Mouse (Mus musculus): ENCODE results near the gene Ybx2. TPM values are rescaled to one million over a fixed set of nuclear protein-coding genes. Genes with fewer than 3 reads are reported as not detected.

Ybx2 gene
- polyA plus RNA-seq, 1 experiment, result 0.02 TPM

DNA sequence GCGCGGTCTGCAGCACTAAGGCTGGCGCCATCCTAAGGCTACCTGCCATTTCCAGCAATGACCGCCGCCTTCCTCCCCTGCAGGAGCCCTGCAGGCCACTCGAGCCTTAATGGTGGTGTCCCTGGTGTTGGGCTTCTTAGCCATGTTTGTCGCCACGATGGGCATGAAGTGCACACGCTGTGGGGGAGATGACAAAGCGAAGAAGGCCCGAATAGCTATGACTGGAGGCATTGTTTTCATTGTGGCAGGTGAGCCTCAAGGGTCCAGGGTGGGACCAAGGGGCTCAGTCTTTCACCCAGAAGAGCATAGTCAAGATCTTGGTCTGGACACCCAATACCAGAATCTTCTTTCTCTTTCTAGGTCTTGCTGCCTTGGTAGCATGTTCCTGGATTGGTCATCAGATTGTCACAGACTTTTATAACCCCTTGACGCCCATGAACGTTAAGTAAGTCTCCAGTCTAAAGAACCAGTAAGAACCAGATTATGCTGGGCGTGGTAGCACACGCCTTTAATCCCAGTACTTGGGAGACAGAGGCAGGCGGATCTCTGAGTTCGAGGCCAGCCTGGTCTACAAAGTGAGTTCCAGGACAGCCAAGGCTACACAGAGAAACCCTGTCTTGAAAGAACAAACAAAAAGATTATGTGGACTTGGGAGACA, 31.4 kb downstream of the Ybx2 start:
- Histone ChIP-seq H3K36me3 (ENCODE audit: control insufficient read depth, insufficient read depth) (peaks cover 32% of the 10 kb centered on the region), H3K79me3 (ENCODE audit: low read depth) (no peaks in the 10 kb centered on the region), H3K27me3 (ENCODE audit: control insufficient read depth, insufficient read depth, insufficient read length) (peaks cover 24% of the 10 kb centered on the region), H3ac (ENCODE audit: control insufficient read depth, insufficient read length, low read depth) (no peak overlapping the region), H3K4me3 (ENCODE audit: insufficient read depth, poor library complexity, severe bottlenecking) (no peak overlapping the region), H3K79me2 (ENCODE audit: control insufficient read depth, insufficient read depth) (no peaks in the 10 kb centered on the region)
- TF ChIP-seq CEBPB (IDR thresholded peaks at IDR 0.05; ENCODE audit: low read depth) (no peak), MAX (IDR thresholded peaks at IDR 0.05) (no peak), CTCF (IDR thresholded peaks at IDR 0.05; ENCODE audit: control insufficient read depth, insufficient read depth, insufficient read length) (no peak), MYOG (IDR thresholded peaks at IDR 0.05; ENCODE audit: control insufficient read depth, extremely low read depth, insufficient read length) (no peak), MYOD1 (IDR thresholded peaks at IDR 0.05; ENCODE audit: control insufficient read depth, insufficient read length, low read depth) (no peak), USF1 (IDR thresholded peaks at IDR 0.05; ENCODE audit: low read depth) (no peak), FOSL1 (IDR thresholded peaks at IDR 0.05; ENCODE audit: insufficient read depth, low read length, poor library complexity, severe bottlenecking) (no peak)

- H3ac ChIP-seq (ENCODE audit: control insufficient read depth, insufficient read length, low read depth), result no peak overlapping the region
- TF ChIP-seq CTCF (IDR thresholded peaks at IDR 0.05; ENCODE audit: control insufficient read depth, insufficient read depth, insufficient read length) (no peak), MYOD1 (IDR thresholded peaks at IDR 0.05; ENCODE audit: control insufficient read depth, insufficient read length, low read depth) (no peak), MAX (IDR thresholded peaks at IDR 0.05) (no peak), FOSL1 (IDR thresholded peaks at IDR 0.05; ENCODE audit: insufficient read depth, low read length, poor library complexity, severe bottlenecking) (no peak), MYOG (IDR thresholded peaks at IDR 0.05; ENCODE audit: control insufficient read depth, extremely low read depth, insufficient read length) (no peak), CEBPB (IDR thresholded peaks at IDR 0.05; ENCODE audit: low read depth) (no peak), USF1 (IDR thresholded peaks at IDR 0.05; ENCODE audit: low read depth) (no peak)
- H3K79me3 ChIP-seq (ENCODE audit: low read depth), result no peaks in the 10 kb centered on the region
- no peaks in the 10 kb centered on the region for H3K79me2 ChIP-seq (ENCODE audit: control insufficient read depth, insufficient read depth)
- peaks cover 17% of the 10 kb centered on the region for H3K27me3 ChIP-seq (ENCODE audit: control insufficient read depth, insufficient read depth, insufficient read length)
- peaks cover 50% of the 10 kb centered on the region for H3K36me3 ChIP-seq (ENCODE audit: control insufficient read depth, insufficient read depth)
- no peak overlapping the region for H3K4me3 ChIP-seq (ENCODE audit: insufficient read depth, poor library complexity, severe bottlenecking)
These were observed 33.2 kb downstream of the Ybx2 start for GRCm38 (mm10) chr11:69968793-69969192.

GRCm38 (mm10) chr11:69970222-69970621, 34.6 kb downstream of the Ybx2 start:
- peaks cover 65% of the 10 kb centered on the region for H3K36me3 ChIP-seq (ENCODE audit: control insufficient read depth, insufficient read depth)
- TF ChIP-seq CTCF (IDR thresholded peaks at IDR 0.05; ENCODE audit: control insufficient read depth, insufficient read depth, insufficient read length) (no peak), USF1 (IDR thresholded peaks at IDR 0.05; ENCODE audit: low read depth) (no peak), MAX (IDR thresholded peaks at IDR 0.05) (no peak), FOSL1 (IDR thresholded peaks at IDR 0.05; ENCODE audit: insufficient read depth, low read length, poor library complexity, severe bottlenecking) (no peak), MYOD1 (IDR thresholded peaks at IDR 0.05; ENCODE audit: control insufficient read depth, insufficient read length, low read depth) (no peak), CEBPB (IDR thresholded peaks at IDR 0.05; ENCODE audit: low read depth) (no peak), MYOG (IDR thresholded peaks at IDR 0.05; ENCODE audit: control insufficient read depth, extremely low read depth, insufficient read length) (no peak)
- H3K79me2 ChIP-seq (ENCODE audit: control insufficient read depth, insufficient read depth), result no peaks in the 10 kb centered on the region
- H3K4me3 ChIP-seq (ENCODE audit: insufficient read depth, poor library complexity, severe bottlenecking), result no peak overlapping the region
- H3K79me3 ChIP-seq (ENCODE audit: low read depth), result no peaks in the 10 kb centered on the region
- no peak overlapping the region for H3ac ChIP-seq (ENCODE audit: control insufficient read depth, insufficient read length, low read depth)
- H3K27me3 ChIP-seq (ENCODE audit: control insufficient read depth, insufficient read depth, insufficient read length), result peaks cover 10% of the 10 kb centered on the region

- Histone ChIP-seq H3K27me3 (ENCODE audit: control insufficient read depth, insufficient read depth, insufficient read length) (peaks cover 7% of the 10 kb centered on the region), H3K79me3 (ENCODE audit: low read depth) (no peaks in the 10 kb centered on the region), H3K4me3 (ENCODE audit: insufficient read depth, poor library complexity, severe bottlenecking) (no peak overlapping the region), H3K36me3 (ENCODE audit: control insufficient read depth, insufficient read depth) (peaks cover 69% of the 10 kb centered on the region), H3ac (ENCODE audit: control insufficient read depth, insufficient read length, low read depth) (no peak overlapping the region), H3K79me2 (ENCODE audit: control insufficient read depth, insufficient read depth) (no peaks in the 10 kb centered on the region)
- TF ChIP-seq MYOD1 (IDR thresholded peaks at IDR 0.05; ENCODE audit: control insufficient read depth, insufficient read length, low read depth) (no peak), MYOG (IDR thresholded peaks at IDR 0.05; ENCODE audit: control insufficient read depth, extremely low read depth, insufficient read length) (no peak), CEBPB (IDR thresholded peaks at IDR 0.05; ENCODE audit: low read depth) (no peak), MAX (IDR thresholded peaks at IDR 0.05) (no peak), FOSL1 (IDR thresholded peaks at IDR 0.05; ENCODE audit: insufficient read depth, low read length, poor library complexity, severe bottlenecking) (no peak), USF1 (IDR thresholded peaks at IDR 0.05; ENCODE audit: low read depth) (no peak), CTCF (IDR thresholded peaks at IDR 0.05; ENCODE audit: control insufficient read depth, insufficient read depth, insufficient read length) (no peak)
These were observed 35.2 kb downstream of the Ybx2 start for GRCm38 (mm10) chr11:69970775-69971174.

GRCm38 (mm10) chr11:69974907-69975306, 39.3 kb downstream of the Ybx2 start:
- Histone ChIP-seq H3ac (ENCODE audit: control insufficient read depth, insufficient read length, low read depth) (no peak overlapping the region), H3K4me3 (ENCODE audit: insufficient read depth, poor library complexity, severe bottlenecking) (no peak overlapping the region), H3K27me3 (ENCODE audit: control insufficient read depth, insufficient read depth, insufficient read length) (no peaks in the 10 kb centered on the region), H3K36me3 (ENCODE audit: control insufficient read depth, insufficient read depth) (peaks cover 75% of the 10 kb centered on the region), H3K79me3 (ENCODE audit: low read depth) (peaks cover 26% of the 10 kb centered on the region), H3K79me2 (ENCODE audit: control insufficient read depth, insufficient read depth) (peaks cover 28% of the 10 kb centered on the region)
- TF ChIP-seq MAX (IDR thresholded peaks at IDR 0.05), result no peak

GRCm38 (mm10) chr11:69976271-69976670, 40.7 kb downstream of the Ybx2 start:
- Histone ChIP-seq H3K79me3 (ENCODE audit: low read depth) (peaks cover 31% of the 10 kb centered on the region), H3K27me3 (ENCODE audit: control insufficient read depth, insufficient read depth, insufficient read length) (no peaks in the 10 kb centered on the region), H3K36me3 (ENCODE audit: control insufficient read depth, insufficient read depth) (peaks cover 70% of the 10 kb centered on the region), H3K4me3 (ENCODE audit: insufficient read depth, poor library complexity, severe bottlenecking) (no peak overlapping the region), H3K79me2 (ENCODE audit: control insufficient read depth, insufficient read depth) (peaks cover 34% of the 10 kb centered on the region), H3ac (ENCODE audit: control insufficient read depth, insufficient read length, low read depth) (no peak overlapping the region)
- no peak for TF ChIP-seq MYOG (IDR thresholded peaks at IDR 0.05; ENCODE audit: control insufficient read depth, extremely low read depth, insufficient read length)
- TF ChIP-seq MAX (IDR thresholded peaks at IDR 0.05), result no peak
- no peak for TF ChIP-seq CEBPB (IDR thresholded peaks at IDR 0.05; ENCODE audit: low read depth)
- no peak for TF ChIP-seq CTCF (IDR thresholded peaks at IDR 0.05; ENCODE audit: control insufficient read depth, insufficient read depth, insufficient read length)
- no peak for TF ChIP-seq USF1 (IDR thresholded peaks at IDR 0.05; ENCODE audit: low read depth)
- TF ChIP-seq FOSL1 (IDR thresholded peaks at IDR 0.05; ENCODE audit: insufficient read depth, low read length, poor library complexity, severe bottlenecking), result no peak
- no peak for TF ChIP-seq MYOD1 (IDR thresholded peaks at IDR 0.05; ENCODE audit: control insufficient read depth, insufficient read length, low read depth)
